Mouse (Mus musculus): ENCODE measurements around the gene Gdnf.

GRCm38 (mm10) chr15:7811253-7811625, 593 bp downstream of the Gdnf start:
- TF ChIP-seq CTCF (IDR thresholded peaks at IDR 0.05; ENCODE audit: low read depth, low read length) (no peak), GATA2 (IDR thresholded peaks at IDR 0.05; ENCODE audit: borderline replicate concordance, low read depth, low read length) (no peak), GATA1 (IDR thresholded peaks at IDR 0.05; ENCODE audit: borderline replicate concordance, low read length) (no peak)
